Mouse (Mus musculus) T-helper 1 cell (primary cell): ENCODE measurements at regions not wholly inside any gene's neighbourhood (a gene's known extent, or its start where the extent isn't known, plus 50 kb on each side); places are given as distances from the start of the nearest gene placed in this dataset.

Source experiments
- in situ Hi-C: fragments of 300-600 bp; cut with MboI, MseI; formaldehyde crosslinking; loops from one replicate; pipeline ENCODE4 v1.15.1; 2025; ENCODE audit warnings: high pct_unique_total_duplicates

GRCm38 (mm10) chr3:103463760-103464159 lies 111.3 kb upstream of the Syt6 start:
- in situ Hi-C loops, result no loop called here

- in situ Hi-C loops, result no loop called here
These were observed 110.8 kb upstream of the Syt6 start for GRCm38 (mm10) chr3:103464181-103464580.

GRCm38 (mm10) chr3:103464729-103465128 lies 110.3 kb upstream of the Syt6 start:
- in situ Hi-C loops, result no loop called here

- in situ Hi-C loops, result no loop called here
These were observed 109.8 kb upstream of the Syt6 start for GRCm38 (mm10) chr3:103465132-103465690.

- in situ Hi-C loops, result no loop called here
These were observed 109.1 kb upstream of the Syt6 start for GRCm38 (mm10) chr3:103465948-103466347.

GRCm38 (mm10) chr3:103470586-103471400 lies 104.2 kb upstream of the Syt6 start:
- in situ Hi-C loops, result no loop called here

GRCm38 (mm10) chr3:103472598-103472997 lies 102.4 kb upstream of the Syt6 start:
- in situ Hi-C loops, result no loop called here

GRCm38 (mm10) chr3:103473336-103473735 lies 101.7 kb upstream of the Syt6 start:
- in situ Hi-C loops, result no loop called here

- in situ Hi-C loops, result no loop called here
These were observed 95.0 kb upstream of the Syt6 start for GRCm38 (mm10) chr3:103479845-103480543.

- in situ Hi-C loops, result no loop called here
These were observed 94.4 kb upstream of the Syt6 start for GRCm38 (mm10) chr3:103480676-103481075.

GRCm38 (mm10) chr3:103483316-103483715 lies 91.7 kb upstream of the Syt6 start:
- in situ Hi-C loops, result no loop called here

- in situ Hi-C loops, result no loop called here
These were observed 91.3 kb upstream of the Syt6 start for GRCm38 (mm10) chr3:103483762-103484161.

GRCm38 (mm10) chr3:103489786-103490185 lies 85.2 kb upstream of the Syt6 start:
- in situ Hi-C loops, result no loop called here

GRCm38 (mm10) chr3:103490966-103491365 lies 84.1 kb upstream of the Syt6 start:
- in situ Hi-C loops, result no loop called here

- in situ Hi-C loops, result no loop called here
These were observed 82.8 kb upstream of the Syt6 start for GRCm38 (mm10) chr3:103492211-103492610.

GRCm38 (mm10) chr3:103493623-103494022 lies 81.4 kb upstream of the Syt6 start:
- in situ Hi-C loops, result no loop called here

- in situ Hi-C loops, result no loop called here
These were observed 81.0 kb upstream of the Syt6 start for GRCm38 (mm10) chr3:103494043-103494442.

GRCm38 (mm10) chr3:103496083-103496482 lies 78.9 kb upstream of the Syt6 start:
- in situ Hi-C loops, result no loop called here

- in situ Hi-C loops, result no loop called here
These were observed 78.3 kb upstream of the Syt6 start for GRCm38 (mm10) chr3:103496683-103497082.

GRCm38 (mm10) chr3:103497696-103498095 lies 77.3 kb upstream of the Syt6 start:
- in situ Hi-C loops, result no loop called here

- in situ Hi-C loops, result no loop called here
These were observed 76.6 kb upstream of the Syt6 start for GRCm38 (mm10) chr3:103498458-103498857.

GRCm38 (mm10) chr3:103499801-103500200 lies 75.2 kb upstream of the Syt6 start:
- in situ Hi-C loops, result no loop called here

GRCm38 (mm10) chr3:103500366-103500765 lies 74.7 kb upstream of the Syt6 start:
- in situ Hi-C loops, result no loop called here
